Mouse (Mus musculus): ENCODE results near the gene Tmem150a.

Tmem150a gene

GRCm38 (mm10) chr6:72396837-72397251 lies 41.6 kb downstream of the Tmem150a start:
- no peak for DNase-seq (ENCODE audit: low spot score in 2 of 2)

DNA sequence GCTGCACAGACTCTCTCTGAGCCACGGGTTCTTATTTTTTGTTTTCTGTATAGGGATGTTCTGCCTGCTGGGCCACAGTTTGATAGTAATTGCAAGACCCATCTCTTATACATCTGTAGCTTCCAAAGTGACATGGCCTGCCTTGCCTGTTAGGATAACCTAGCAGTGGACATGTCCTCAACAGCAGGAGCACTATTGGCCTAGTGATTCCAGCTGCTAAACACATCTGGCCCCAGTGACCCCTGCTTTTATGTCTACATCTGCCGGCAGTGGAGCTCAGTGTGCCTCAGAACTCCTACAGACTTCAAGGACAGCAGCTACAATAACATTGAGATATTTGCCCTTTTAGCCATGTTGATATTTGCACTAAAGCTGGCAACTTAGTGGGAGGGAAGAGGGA lies 44.7 kb downstream of the Tmem150a start:
- no peak for DNase-seq (ENCODE audit: low spot score in 2 of 2)

DNA sequence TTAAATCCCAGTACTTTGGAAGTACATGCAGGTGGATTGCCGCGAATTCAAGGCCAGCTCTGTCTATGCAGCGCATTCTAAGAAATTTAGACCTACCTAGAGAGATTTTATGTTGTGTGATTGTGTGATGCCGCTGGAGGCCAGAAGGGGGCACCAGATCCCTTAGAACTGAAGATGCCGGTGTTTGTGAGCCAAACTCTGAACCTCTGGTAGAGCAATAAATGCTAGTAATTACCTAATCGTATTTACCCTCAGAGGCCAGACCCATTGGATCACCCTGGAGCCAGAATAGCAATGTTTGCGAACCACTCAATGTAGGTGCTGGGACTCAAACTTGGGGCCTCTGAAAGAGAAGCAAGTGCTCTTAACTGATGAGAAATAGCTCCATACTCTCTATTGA lies 46.6 kb downstream of the Tmem150a start:
- peak in 1 of 2 experiments; percentile 79 for DNase-seq (ENCODE audit: low spot score in 2 of 2)

DNA sequence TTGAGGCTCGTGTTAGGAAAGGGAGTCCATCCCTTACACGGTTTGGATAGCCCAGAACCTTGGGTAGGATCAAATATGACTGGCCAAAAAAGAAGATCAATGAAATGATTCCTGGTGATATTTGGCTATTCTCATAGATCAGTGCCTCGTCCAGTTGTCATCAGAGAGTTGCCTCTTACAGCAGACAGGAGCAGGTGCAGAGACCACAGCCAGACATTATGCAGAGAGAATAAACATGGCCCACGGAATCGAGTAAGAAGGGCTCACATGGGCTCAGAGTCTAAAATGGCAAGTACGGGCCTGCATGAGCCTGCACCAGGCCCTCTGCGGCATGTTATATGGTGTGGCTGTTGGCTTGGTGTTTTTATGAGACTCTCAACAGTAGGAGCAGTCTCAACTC lies 50.1 kb downstream of the Tmem150a start:
- DNase-seq (ENCODE audit: low spot score in 2 of 2) = no peak

DNA sequence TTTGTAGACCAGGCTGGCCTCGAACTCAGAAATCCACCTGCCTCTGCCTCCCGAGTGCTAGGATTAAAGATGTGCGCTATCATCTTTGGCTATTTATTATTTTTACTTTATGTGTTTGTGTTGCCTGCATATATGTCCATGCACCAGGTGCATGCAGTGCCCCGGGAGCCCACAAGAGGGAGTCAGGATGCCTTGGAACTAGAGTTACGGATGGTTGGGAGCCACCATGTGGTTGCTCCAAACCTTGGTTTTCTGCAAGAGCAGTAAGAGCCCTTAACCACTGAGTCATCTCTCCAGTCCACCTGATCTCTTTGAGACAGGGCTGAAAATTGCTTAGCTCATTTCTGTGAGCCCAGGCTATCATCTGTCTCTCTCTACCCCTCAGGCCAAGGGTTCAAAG lies 51.9 kb downstream of the Tmem150a start:
- DNase-seq (ENCODE audit: low spot score in 2 of 2) = peak in 1 of 2 experiments; percentile 89

All from left cerebral cortex, adult 9 months (tissue).